Mouse (Mus musculus): ENCODE results near the gene Teddm2.
"Not testable (repeated sequence)": the region's sequence is repeated elsewhere in the genome, so short reads cannot be mapped to it uniquely, and the experiment has no call there.

Gene Teddm2

DNA sequence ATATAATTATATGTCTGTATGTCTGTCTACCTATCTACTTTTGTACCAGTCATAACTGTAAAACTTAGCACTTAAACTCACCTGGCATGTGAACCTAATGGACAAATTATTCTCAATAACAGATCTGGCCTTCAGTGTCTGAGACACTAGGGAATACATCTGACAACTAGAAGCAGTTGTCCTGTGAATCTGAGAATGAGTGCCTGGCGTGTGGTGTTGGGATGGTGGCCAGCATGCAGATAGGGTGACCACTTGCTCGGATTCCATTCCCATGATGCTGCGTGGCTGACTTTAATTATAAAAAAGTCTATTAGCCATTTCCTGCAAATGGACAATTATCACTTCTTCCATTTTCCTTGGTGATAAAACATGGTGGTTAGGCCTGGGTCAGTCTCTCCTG is 5.9 kb upstream of the Teddm2 start:
- in situ Hi-C loops (cut with MboI, MseI) = loop anchor here in 1 of 2 experiments (10.0 kb wide), 1 partner anchor 1881 kb away; no protein-coding TSS in a partner anchor

DNA sequence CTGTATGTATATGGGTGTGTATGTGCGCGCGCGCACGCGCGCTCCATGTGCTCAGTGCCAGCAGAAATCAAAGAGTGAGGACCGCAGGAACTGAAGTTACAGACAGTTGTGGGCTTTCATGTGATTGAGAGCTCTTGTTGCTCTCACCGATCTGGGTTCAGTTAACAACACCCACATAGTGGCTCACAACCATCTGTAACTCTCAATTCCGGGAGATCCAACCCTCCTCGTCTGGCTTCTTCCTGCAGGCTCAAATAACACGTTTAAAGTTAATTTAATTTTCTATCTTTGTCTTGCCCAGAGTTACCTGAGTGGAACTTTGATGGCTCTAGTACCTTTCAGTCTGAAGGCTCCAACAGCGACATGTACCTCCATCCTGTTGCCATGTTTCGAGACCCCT is 4.2 kb upstream of the Teddm2 start:
- in situ Hi-C loops (cut with MboI, MseI) = loop anchor here in 1 of 2 experiments (10.0 kb wide), 1 partner anchor 1879 kb away; no protein-coding TSS in a partner anchor

DNA sequence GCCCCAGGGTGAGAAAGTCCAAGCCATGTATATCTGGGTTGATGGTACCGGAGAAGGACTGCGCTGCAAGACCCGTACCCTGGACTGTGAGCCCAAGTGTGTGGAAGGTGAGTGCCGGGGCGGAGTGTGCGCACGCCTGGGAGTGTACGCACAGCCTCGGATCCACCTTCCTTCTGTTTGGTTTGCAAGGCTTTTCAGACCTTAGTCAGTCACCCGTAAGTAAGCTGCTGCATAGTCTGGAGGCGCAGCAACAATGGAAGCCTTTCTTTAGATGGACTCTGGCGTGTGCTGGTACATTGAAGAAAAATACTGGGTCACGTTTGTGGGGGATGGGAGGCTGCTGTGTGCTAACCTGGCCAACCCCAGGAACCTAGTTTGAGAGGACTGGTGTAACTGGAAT is 3.0 kb upstream of the Teddm2 start:
- in situ Hi-C loops (cut with MboI, MseI) = loop anchor here in 1 of 2 experiments (10.0 kb wide), 1 partner anchor 1878 kb away; no protein-coding TSS in a partner anchor

DNA sequence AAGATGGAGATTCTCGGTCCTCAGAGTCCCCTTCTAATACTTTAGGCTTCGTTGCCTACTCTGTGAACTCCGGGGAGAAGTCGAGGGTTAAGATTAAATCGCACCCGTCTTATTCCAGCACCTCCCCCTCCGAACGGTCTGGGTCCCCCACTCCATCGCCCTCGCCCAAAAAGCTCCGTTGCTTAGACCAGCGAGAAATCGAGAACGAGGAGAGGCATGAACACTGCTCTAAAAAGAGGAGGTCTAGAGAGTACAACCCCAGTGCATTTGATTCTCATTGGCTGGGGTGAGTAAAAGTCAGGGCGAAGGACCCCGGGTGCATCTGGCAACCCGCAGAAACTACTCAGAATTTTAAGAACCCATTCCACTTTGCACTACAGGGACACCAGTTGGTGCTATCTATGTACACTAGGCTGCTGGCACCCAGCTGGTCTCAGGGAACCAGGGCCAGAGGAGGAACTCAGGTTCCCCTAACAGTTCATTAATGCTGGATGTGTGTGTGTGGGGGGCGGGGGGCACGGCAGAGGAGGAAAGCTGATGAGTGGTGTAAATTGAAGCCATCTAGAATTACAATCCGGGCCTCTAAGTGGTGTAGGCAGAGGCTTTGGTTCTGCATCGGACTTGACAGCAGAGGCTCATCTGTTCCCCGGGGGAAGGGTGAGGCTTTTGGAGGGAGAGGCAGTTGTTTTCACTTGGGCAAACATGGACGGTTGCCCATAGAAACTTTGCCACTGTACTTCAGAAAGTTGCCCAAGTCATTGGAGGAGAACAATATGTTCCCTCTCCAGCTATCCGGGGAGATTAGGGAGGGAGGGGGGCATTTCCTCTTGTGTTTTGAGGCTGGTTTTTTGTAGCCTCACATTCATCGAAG is 1.1 kb upstream of the Teddm2 start:
- in situ Hi-C loops (cut with MboI, MseI) = loop anchor here in 1 of 2 experiments (10.0 kb wide), 1 partner anchor 1876 kb away; no protein-coding TSS in a partner anchor

DNA sequence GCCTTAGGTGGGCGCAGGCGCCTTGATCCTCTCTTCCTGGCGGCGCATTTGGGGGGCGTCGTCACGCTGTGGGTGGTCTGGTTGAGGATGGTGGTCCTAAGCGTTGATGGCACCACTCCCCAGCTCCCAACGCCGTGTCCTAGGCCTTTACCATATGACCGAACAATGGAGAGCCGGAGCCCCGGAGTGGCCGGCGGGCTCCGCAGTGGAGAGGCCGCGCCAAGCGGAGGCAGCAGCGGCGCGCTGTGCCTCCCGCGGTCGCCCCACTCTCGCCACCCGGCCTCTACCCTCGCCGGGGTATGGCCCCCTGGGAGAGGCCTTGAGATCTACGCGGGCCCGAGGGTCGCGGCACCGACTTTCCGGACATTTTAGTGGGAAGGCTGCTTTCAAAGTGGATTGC is 353 bp upstream of the Teddm2 start:
- in situ Hi-C loops (cut with MboI, MseI) = loop anchor here in 1 of 2 experiments (10.0 kb wide), 1 partner anchor 1876 kb away; no protein-coding TSS in a partner anchor

DNA sequence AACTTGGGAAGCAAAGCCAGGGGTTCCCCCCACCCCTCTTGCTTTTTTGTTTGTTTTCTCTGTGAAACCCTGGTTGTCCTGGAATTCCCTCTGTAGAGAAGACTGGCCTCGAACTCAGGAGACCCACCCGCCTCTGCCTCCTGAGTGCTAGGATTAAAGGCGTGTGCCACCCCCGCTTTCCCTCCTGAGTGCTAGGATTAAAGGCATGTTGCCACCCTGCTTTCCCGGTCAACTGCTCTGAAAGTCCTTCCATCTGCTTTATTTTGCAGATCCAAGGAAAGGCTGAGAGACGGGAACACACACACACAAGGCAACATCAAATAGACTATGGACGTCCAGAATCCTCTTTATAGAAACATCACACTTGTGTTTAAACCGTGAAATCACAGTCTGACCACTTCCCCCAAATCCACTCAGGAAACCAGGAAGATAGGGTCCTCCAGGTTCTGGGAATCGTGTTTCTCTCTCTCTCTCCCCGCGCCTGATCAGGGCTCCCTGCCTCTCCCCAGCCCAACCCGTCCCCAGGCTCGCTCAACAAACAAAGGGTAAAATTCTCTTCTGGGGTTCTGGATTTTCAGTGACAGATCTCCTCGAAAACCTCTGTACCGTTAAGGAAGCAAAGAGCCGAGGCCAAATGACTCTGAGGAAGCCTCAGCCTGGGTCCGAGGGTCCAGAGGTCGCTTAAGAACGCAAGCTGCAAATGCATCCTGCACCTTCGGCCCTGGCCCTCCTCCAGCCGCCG is 868 bp downstream of the Teddm2 start:
- in situ Hi-C loops (cut with MboI, MseI) = loop anchor here in 1 of 2 experiments (5.0 to 10.0 kb wide), 2 partner anchors 133 to 826 kb away; no protein-coding TSS in a partner anchor

DNA sequence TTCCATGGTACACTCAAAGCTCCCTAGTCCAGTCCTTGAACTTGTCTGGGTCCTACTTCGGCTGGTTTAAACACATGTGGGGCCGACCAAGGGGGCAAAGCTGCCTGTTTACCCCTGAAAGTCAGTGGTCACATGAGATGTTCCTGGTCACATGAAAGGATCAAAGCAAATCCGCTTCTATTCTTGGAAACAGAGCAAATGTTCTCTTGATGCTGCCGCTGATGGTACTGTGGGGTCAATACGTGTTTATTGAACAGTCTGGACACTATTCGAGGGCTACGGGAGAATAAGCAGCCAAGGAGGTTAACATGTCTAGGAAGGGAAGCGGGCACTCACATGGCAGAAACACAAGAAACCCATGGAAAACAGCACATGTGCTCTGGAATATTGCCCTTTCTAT is 2.8 kb downstream of the Teddm2 start:
- in situ Hi-C loops (cut with MboI, MseI) = loop anchor here in 1 of 2 experiments (5.0 to 10.0 kb wide), 2 partner anchors 135 to 828 kb away; no protein-coding TSS in a partner anchor

DNA sequence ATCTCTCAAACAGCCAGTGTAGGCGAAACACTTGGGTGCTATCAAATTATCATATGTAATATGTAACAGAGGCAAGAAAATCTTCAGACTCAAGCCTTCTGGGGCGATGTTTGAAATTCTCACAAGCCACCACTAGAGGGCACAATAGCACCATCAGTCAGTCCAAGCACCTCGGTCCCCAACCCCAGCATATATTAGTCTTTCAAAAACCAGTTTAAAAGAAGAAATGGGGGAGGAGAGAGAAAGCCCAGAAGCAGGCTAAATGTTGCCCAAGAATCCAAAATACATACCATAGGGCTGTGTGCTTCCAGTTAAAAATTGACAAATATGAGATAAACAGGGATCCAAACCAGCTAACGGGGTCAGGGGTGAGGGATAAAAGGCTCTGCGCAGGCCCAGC is 5.0 kb downstream of the Teddm2 start:
- in situ Hi-C loops (cut with MboI, MseI) = loop anchor here (5.0 to 10.0 kb wide), 7 partner anchors 137 to 832 kb away; no protein-coding TSS in a partner anchor

DNA sequence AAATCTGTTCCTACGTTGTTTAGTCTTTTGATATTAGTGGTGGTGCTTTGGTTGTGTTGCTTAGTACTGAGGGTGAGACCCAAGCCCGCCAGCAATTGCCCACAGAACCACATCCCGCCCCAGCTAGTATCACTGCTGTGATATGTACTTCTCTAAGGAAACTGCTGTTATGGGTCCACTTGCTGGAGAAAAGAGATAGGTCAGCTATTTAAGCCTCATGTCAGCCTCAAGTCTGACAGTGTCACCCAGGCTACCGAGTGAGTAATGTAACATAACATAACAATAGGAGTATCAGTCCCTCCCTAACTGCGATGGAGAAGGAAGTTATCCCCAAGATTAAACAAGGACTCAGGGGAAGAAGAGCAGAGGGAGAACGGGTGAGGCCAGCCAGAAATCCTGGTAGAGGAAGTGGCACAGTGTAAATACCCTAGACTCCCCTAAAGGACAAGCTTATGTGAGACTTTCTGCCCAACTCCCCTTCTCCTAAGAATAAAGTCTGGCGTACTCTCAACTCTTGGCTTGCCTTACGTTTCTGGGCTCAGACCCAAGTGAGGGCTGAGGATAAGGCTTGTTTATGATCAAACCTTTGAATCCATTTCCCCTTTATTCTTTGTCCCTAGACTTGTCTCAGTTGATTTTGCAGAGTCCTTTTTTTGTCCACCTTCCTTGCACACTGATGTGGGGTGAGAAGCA is 5.7 kb downstream of the Teddm2 start:
- in situ Hi-C loops (cut with MboI, MseI) = loop anchor here (5.0 to 10.0 kb wide), 6 partner anchors 223 to 833 kb away; no protein-coding TSS in a partner anchor

DNA sequence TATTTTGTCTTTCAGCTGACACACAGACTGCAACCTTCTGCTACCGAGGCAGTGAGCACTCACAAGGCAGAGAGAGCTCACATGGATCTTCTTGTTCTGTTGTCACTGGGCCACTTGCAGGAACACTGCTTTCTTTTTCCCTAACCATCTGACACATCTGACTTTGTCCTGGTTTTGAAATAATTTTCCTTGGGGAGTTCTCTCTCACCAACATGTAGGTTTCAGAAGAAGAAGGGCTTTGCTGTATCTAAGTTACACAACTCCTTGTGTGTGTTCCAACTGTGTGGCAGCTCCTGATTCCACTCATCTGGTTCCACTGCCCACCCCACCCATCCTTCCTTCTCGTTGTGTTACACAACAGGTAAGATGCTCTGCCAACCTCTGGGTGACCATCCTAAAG is 6.3 kb downstream of the Teddm2 start:
- in situ Hi-C loops (cut with MboI, MseI) = loop anchor here (5.0 to 10.0 kb wide), 6 partner anchors 224 to 834 kb away; no protein-coding TSS in a partner anchor

DNA sequence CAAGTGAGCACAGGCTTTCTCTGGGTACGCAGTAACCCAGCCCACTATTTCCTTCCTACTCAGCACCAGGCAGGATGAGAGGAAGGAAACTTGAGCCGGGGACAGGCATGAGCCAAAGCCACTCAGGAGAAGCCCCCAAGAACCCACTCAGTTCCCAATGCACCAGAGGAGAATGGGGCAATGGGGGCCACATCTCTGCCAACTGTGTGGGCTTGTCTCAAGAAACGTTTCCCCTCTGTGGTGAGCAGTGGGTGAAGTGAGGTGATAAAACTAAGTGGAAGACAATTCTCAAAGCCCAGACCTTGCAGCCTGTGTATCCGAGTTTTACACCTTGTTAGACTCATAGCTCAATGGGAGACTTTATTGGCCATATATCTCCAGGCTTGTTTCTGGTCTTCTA is 8.6 kb downstream of the Teddm2 start, which contains the start of gene Teddm1a:
Teddm1a (plus strand) TSS at position 301 of the 400 bp plus-strand sequence.
- in situ Hi-C loops (cut with MboI, MseI) = loop anchor here (5.0 to 10.0 kb wide), 6 partner anchors 226 to 836 kb away; no protein-coding TSS in a partner anchor

DNA sequence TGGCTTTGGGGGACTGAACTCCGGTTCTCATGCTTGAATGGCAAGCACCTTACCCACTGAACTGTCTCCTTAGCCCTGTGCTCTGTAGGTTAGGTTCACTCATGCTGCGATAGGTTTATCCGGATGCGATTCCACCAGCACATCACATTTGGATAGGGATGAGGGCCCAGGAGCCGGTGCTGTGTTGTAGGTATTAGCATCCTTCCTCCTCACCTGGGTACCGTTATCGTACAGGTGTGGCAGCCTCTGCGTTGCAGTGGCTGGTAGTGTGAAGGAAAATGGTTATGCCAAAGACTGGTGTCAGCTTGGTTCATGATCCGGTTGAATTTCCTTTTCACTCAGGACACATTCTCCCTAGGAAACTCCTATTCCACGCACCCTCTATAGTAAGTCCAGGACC is 9.9 kb downstream of the Teddm2 start:
- in situ Hi-C loops (cut with MboI, MseI) = loop anchor here (5.0 to 10.0 kb wide), 6 partner anchors 227 to 837 kb away; no protein-coding TSS in a partner anchor

DNA sequence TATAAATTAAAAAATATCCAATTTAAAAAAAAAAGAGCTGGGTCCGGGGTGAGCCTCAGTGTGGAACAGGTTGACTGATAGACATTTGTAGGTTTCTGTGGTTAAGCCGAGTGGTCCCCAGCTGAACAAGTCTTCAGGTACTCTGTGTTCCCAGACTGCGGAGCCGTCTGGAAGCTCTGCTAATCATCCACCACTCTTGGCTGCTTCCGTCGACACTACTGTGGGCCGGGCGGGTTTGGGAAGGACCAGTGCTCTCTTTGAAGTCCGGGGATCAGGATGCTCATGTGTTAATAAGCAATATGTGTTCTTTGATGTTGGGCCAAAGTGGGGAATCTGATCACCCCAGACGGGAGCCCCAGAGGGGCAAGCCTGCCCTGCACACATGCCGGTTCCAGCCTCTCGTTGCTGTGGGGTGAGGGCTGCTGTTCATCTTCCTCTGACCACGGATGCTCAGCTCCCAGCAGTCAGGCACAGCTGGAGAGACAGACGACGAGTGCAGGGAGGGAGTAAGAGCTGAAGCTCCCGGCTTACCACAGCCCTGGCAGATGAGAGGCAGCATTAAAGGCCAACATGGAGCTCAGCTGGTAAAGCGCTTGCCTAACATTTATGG is 13.9 kb downstream of the Teddm2 start:
- in situ Hi-C loops (cut with MboI, MseI) = no loop called here

DNA sequence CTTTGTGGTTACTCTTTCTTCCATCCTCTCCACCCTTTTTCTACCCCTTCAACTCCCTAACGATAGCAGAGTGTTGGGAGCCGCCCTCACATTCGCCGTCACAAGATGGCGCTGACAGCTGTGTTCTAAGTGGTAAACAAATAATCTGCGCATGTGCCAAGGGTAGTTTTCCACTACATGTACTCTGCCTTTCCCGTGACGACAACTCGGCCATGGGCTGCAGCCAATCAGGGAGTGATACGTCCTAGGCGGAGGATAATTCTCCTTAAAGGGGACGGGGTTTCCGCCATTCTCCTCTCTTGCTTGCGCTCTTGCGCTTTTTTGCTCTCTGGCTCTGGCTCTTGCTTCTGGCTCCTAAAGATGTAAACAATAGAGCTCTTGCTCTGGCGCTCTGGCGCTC is 19.6 kb downstream of the Teddm2 start:
- in situ Hi-C loops (cut with MboI, MseI) = not testable (repeated sequence)

DNA sequence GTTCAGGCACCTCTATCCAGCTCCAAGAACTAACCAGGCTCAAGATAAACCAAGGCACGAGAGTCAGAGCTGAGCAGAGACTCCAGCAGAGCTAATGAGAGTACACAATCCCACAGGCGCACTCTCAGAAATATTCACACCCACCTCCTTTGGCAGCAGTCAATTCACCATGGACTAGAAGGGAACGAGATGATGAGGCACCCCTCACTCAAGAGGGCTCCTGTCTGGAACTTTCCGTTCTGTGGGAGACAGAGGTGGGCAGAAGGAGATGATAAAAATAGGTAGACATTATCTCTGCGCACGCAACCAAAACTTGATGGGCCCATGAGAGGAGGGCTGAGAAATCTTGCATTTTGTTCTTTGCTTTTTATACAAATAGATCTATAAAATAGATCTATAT is 26.0 kb downstream of the Teddm2 start, which contains the start of gene Teddm1b:
Teddm1b (plus strand) TSS at position 301 of the 400 bp plus-strand sequence.
- in situ Hi-C loops (cut with MboI, MseI) = no loop called here

DNA sequence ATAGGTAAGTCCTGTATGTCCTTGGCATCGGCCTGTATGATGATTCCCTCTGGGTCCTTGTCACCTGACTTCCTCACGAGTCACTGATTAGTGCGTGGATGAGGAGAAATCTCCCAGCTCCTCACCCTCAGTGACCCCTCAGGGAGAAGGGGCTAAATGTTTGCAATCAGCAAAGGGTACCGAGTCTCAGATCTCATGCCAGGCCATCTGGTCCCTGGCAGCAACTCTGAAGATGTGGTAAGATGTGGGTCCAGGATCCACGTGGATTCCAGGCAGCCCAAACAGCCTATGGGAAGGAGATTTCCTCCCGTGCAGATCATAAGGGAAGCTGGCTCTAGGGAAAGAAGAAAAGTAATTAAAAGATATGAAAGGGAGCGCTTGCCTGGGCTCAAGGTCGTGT is 44.1 kb downstream of the Teddm2 start:
- in situ Hi-C loops (cut with MboI, MseI) = no loop called here

DNA sequence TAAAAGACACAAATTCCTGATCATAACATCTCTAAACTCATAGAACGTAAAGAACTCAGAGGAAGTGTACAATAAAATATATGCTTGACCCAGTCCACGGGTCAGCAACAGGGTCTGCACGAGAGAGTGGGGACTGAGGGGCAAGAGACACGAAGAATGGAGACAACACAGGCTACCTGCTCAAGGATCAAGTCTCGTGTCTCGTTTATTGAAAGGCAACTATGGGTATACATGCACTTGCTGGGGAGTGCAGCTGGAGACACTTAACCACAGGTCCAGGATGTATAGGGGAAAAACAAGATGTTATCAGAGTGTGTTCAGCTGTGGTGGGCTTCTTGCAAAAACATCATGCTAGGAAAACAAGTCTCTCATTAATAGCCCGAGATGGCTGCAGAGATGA is 47.3 kb downstream of the Teddm2 start:
- in situ Hi-C loops (cut with MboI, MseI) = not testable (repeated sequence)

DNA sequence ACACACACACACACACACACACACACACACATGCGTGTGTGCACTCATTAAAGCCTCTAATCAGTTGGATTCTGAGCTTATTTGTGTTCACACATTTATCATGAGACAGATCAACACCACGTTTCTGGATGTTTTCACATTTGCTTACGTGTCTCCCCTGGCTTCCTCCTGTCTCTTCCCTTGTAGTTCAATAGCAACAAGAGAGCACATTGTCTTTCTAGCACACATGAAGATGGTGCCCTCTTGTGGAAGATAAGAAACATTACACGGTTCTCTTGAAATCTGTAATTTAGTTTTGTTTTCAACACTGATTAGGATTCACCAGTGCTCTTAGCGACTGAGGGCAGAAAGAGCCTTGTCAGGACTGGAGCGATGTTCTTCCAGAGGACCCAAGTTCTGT is 53.2 kb downstream of the Teddm2 start:
- in situ Hi-C loops (cut with MboI, MseI) = loop anchor here (5.0 kb wide), 2 partner anchors 290 to 305 kb away; no protein-coding TSS in a partner anchor

DNA sequence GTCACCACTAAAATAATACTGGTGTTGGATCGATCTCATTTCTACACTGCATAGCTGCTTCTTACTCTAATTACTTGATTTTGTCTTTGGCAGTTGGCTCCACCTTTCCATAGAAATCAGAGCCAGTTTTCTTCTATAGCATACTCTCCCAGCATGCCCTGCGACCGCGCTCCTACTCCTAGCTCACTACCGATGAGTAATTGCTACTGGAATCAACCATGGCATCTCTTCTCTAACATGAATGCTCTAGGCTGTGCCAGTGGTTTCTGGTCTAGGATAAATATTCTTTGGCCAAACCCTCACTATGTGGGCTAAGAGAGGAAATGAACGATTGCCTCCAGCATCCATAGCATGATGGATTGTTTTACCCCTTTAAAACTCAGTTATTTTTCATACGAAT is 53.6 kb downstream of the Teddm2 start:
- in situ Hi-C loops (cut with MboI, MseI) = loop anchor here (5.0 kb wide), 2 partner anchors 289 to 304 kb away; no protein-coding TSS in a partner anchor

DNA sequence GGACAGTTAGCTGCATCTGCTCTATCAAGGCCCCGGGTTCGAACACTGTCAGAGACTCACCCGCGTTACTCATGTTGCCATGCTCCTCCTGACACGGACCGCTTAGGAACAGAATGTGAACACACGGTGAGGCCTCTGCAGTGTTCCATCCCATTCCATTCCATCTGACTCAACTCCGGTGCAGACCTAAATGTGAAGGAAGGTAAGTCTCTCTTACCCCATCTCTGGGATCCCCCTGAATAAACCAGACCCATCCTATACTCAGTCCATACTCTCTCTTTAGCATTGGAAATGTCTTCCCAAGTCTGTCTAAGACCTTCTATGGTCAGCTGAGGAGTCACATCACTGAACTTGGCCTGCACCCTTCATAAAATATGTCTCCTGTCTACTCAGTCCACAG is 56.0 kb downstream of the Teddm2 start, which contains the start of gene Rgsl1:
Rgsl1 (minus strand) TSS at position 101 of the 400 bp plus-strand sequence.
- in situ Hi-C loops (cut with MboI, MseI) = no loop called here

All from T-helper 17 cell (primary cell).